Mouse (Mus musculus): ENCODE measurements around the gene Sox13. TPM values are rescaled to one million over a fixed set of nuclear protein-coding genes. Genes with fewer than 3 reads are reported as not detected.

Gene Sox13
- polyA plus RNA-seq, 1 experiment from 2014 or later = 9.0 TPM

- ATAC-seq = peak; percentile 27
- H3K27ac ChIP-seq = peak overlapping the region; percentile 85
- H3K4me2 ChIP-seq (replicated peaks) = peak overlapping the region; percentile 37
- H3K27me3 ChIP-seq (replicated peaks) = no peaks in the 10 kb centered on the region
- peaks cover 22% of the 10 kb centered on the region for H3K4me1 ChIP-seq (replicated peaks)
- WGBS = 49% methylated on average over 13 of the region's 13 CpGs
- no peaks in the 10 kb centered on the region for H3K36me3 ChIP-seq
- H3K4me3 ChIP-seq (replicated peaks) = no peak overlapping the region
- H3K9me3 ChIP-seq = no peaks in the 10 kb centered on the region
- peak overlapping the region; percentile 5; the same call in 1 of the 2 replicates for H3K9ac ChIP-seq
Measured at GRCm38 (mm10) chr1:133451869-133452563, 27.8 kb upstream of the Sox13 start.

- Histone ChIP-seq H3K27me3 (replicated peaks) (no peaks in the 10 kb centered on the region), H3K27ac (no peak overlapping the region), H3K4me1 (replicated peaks) (peaks cover 22% of the 10 kb centered on the region), H3K4me3 (replicated peaks) (no peak overlapping the region), H3K9me3 (no peaks in the 10 kb centered on the region), H3K4me2 (replicated peaks) (no peak overlapping the region), H3K36me3 (no peaks in the 10 kb centered on the region), H3K9ac (no peak overlapping the region)
- WGBS = 77% methylated on average over 11 of the region's 11 CpGs
- no peak for ATAC-seq
Measured at GRCm38 (mm10) chr1:133451025-133451424, 26.8 kb upstream of the Sox13 start.

- no peaks in the 10 kb centered on the region for H3K9me3 ChIP-seq
- H3K36me3 ChIP-seq = no peaks in the 10 kb centered on the region
- ATAC-seq = peak; percentile 58
- no peak overlapping the region for H3K4me3 ChIP-seq (replicated peaks)
- H3K4me1 ChIP-seq (replicated peaks) = peaks cover 20% of the 10 kb centered on the region
- 26% methylated on average over 14 of the region's 14 CpGs for WGBS
- H3K9ac ChIP-seq = no peak overlapping the region
- H3K27me3 ChIP-seq (replicated peaks) = no peaks in the 10 kb centered on the region
- H3K4me2 ChIP-seq (replicated peaks) = peak overlapping the region; percentile 46
- peak overlapping the region; percentile 54 for H3K27ac ChIP-seq
Measured at GRCm38 (mm10) chr1:133448351-133448931, 24.3 kb upstream of the Sox13 start.

- Histone ChIP-seq H3K27me3 (replicated peaks) (no peaks in the 10 kb centered on the region), H3K4me2 (replicated peaks) (no peak overlapping the region), H3K4me3 (replicated peaks) (no peak overlapping the region), H3K36me3 (no peaks in the 10 kb centered on the region), H3K9ac (no peak overlapping the region), H3K4me1 (replicated peaks) (peaks cover 4% of the 10 kb centered on the region; the same call in 1 of the 2 replicates), H3K9me3 (no peaks in the 10 kb centered on the region), H3K27ac (no peak overlapping the region)
- 92% methylated on average over 4 of the region's 4 CpGs for WGBS
- ATAC-seq = no peak
Measured at GRCm38 (mm10) chr1:133446291-133446690, 22.1 kb upstream of the Sox13 start.

DNA sequence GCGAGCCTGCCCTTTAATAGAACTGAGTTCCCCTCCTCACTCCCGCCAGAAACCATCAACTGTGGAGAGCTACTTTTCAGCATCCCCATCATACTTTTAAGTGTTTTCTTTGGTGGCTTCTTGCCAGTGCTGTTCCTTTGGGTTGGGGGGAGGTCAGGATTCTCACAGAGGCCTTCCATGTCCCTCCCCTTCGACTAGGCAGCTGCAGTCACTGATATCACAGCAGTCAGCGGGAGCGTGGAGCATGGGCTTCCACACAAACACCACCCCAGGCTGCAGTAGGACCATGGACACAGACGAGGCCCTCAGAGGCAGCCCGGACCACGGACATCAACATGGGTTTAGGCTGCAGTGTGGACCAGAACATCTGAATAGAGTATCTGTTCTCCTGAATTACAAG, 20.1 kb upstream of the Sox13 start:
- ATAC-seq = no peak
- no peak overlapping the region for H3K4me2 ChIP-seq (replicated peaks)
- H3K27me3 ChIP-seq (replicated peaks) = no peaks in the 10 kb centered on the region
- no peak overlapping the region for H3K27ac ChIP-seq
- H3K4me3 ChIP-seq (replicated peaks) = no peak overlapping the region
- 80% methylated on average over 8 of the region's 8 CpGs for WGBS
- no peaks in the 10 kb centered on the region for H3K36me3 ChIP-seq
- no peak overlapping the region for H3K9ac ChIP-seq
- peaks cover 4% of the 10 kb centered on the region; the same call in 1 of the 2 replicates for H3K4me1 ChIP-seq (replicated peaks)
- no peaks in the 10 kb centered on the region for H3K9me3 ChIP-seq

GRCm38 (mm10) chr1:133437916-133438683, 13.9 kb upstream of the Sox13 start:
- no peaks in the 10 kb centered on the region for H3K27me3 ChIP-seq (replicated peaks)
- 31% methylated on average over 14 of the region's 14 CpGs for WGBS
- H3K9me3 ChIP-seq = no peaks in the 10 kb centered on the region
- no peak overlapping the region for H3K9ac ChIP-seq
- ATAC-seq = peak; percentile 76
- H3K36me3 ChIP-seq = no peaks in the 10 kb centered on the region
- peak overlapping the region; percentile 39; the same call in 1 of the 2 replicates for H3K4me2 ChIP-seq (replicated peaks)
- peaks cover 18% of the 10 kb centered on the region for H3K4me1 ChIP-seq (replicated peaks)
- H3K27ac ChIP-seq = peak overlapping the region; percentile 75
- H3K4me3 ChIP-seq (replicated peaks) = no peak overlapping the region

DNA sequence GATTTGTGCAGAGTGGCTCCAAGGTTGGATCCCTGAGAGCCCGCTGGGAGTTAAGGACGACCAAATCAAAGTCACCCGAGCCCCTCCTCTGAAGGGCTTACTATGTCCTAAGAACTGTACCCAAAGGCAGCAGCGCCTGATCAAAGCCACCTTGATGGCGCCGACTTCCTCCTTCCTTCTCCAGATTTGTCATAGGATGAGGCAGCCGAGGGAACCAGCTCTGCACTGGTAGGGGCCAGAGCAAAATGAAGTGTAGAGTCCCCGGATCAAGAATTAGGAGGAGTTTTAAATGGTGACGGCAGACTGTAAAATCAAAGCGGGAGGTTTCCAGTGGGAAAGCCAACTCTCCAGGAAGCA, 10.6 kb upstream of the Sox13 start:
- Histone ChIP-seq H3K4me3 (replicated peaks) (peak overlapping the region; percentile 25; the same call in 1 of the 2 replicates), H3K27me3 (replicated peaks) (no peaks in the 10 kb centered on the region), H3K4me2 (replicated peaks) (peak overlapping the region; percentile 53), H3K27ac (no peak overlapping the region), H3K9ac (no peak overlapping the region), H3K9me3 (peaks cover 2% of the 10 kb centered on the region; the same call in 1 of the 2 replicates), H3K4me1 (replicated peaks) (peaks cover 18% of the 10 kb centered on the region), H3K36me3 (no peaks in the 10 kb centered on the region)
- WGBS = 34% methylated on average over 10 of the region's 10 CpGs
- ATAC-seq = no peak

GRCm38 (mm10) chr1:133434018-133434755, 10.0 kb upstream of the Sox13 start:
- no peaks in the 10 kb centered on the region for H3K36me3 ChIP-seq
- H3K4me1 ChIP-seq (replicated peaks) = peaks cover 18% of the 10 kb centered on the region
- H3K4me2 ChIP-seq (replicated peaks) = peak overlapping the region; percentile 53
- H3K9ac ChIP-seq = no peak overlapping the region
- no peaks in the 10 kb centered on the region for H3K27me3 ChIP-seq (replicated peaks)
- peak overlapping the region; percentile 25 for H3K4me3 ChIP-seq (replicated peaks)
- peaks cover 3% of the 10 kb centered on the region; the same call in 1 of the 2 replicates for H3K9me3 ChIP-seq
- WGBS = 20% methylated on average over 11 of the region's 12 CpGs
- no peak overlapping the region for H3K27ac ChIP-seq
- ATAC-seq = peak; percentile 52

- Histone ChIP-seq H3K27me3 (replicated peaks) (no peaks in the 10 kb centered on the region), H3K4me1 (replicated peaks) (peaks cover 12% of the 10 kb centered on the region), H3K27ac (no peak overlapping the region), H3K9ac (no peak overlapping the region), H3K4me3 (replicated peaks) (no peak overlapping the region), H3K9me3 (peaks cover 3% of the 10 kb centered on the region; the same call in 1 of the 2 replicates), H3K4me2 (replicated peaks) (no peak overlapping the region), H3K36me3 (no peaks in the 10 kb centered on the region)
- 20% methylated on average over 2 of the region's 2 CpGs for WGBS
- no peak for ATAC-seq
Measured at GRCm38 (mm10) chr1:133432566-133432965, 8.4 kb upstream of the Sox13 start.

DNA sequence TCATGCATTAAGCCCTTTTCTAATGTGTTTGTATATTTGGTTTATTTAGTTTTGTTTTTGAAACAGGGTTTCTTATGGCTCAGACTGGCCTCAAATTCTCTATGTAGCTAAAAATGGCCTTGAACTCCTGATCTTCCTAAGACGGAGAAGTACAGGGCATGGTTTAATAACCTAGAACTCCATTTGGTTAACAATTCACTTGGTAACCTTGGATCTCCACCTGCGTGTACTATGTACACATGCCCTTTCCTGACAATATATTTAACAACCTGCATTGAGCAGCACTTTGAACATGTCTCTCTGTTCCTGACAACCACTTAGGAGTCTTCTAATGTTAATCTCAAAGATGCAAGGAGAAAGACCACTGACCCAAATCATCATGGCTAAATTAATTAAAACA, 7.0 kb upstream of the Sox13 start:
- peaks cover 3% of the 10 kb centered on the region; the same call in 1 of the 2 replicates for H3K9me3 ChIP-seq
- H3K4me2 ChIP-seq (replicated peaks) = no peak overlapping the region
- peaks cover 9% of the 10 kb centered on the region for H3K4me1 ChIP-seq (replicated peaks)
- H3K4me3 ChIP-seq (replicated peaks) = no peak overlapping the region
- no peaks in the 10 kb centered on the region for H3K36me3 ChIP-seq
- H3K9ac ChIP-seq = no peak overlapping the region
- H3K27ac ChIP-seq = no peak overlapping the region
- H3K27me3 ChIP-seq (replicated peaks) = no peaks in the 10 kb centered on the region
- peak; percentile 61; the same call in 1 of the 2 replicates for ATAC-seq
- WGBS = 56% methylated on average over 2 of the region's 2 CpGs

- Histone ChIP-seq H3K9ac (no peak overlapping the region), H3K9me3 (0 out of 2 replicates have a peak, but pooled peaks cover under 1% of the 10 kb centered on the region), H3K4me3 (replicated peaks) (no peak overlapping the region), H3K27ac (no peak overlapping the region), H3K36me3 (no peaks in the 10 kb centered on the region), H3K4me2 (replicated peaks) (no peak overlapping the region), H3K27me3 (replicated peaks) (no peaks in the 10 kb centered on the region), H3K4me1 (replicated peaks) (peaks cover 21% of the 10 kb centered on the region)
- 56% methylated on average over 4 of the region's 4 CpGs for whole genome bisulfite sequencing
- ATAC-seq = peak; percentile 45
Measured at GRCm38 (mm10) chr1:133424547-133425140, 467 bp upstream of the Sox13 start.

All from intestine, embryonic 15.5 days (tissue).